Mouse (Mus musculus): ENCODE results near the gene Tprn. TPM values are rescaled to one million over a fixed set of nuclear protein-coding genes. Genes with fewer than 3 reads are reported as not detected.
A peak's percentile ranks its signal among the peaks of the same experiment; 100 is the strongest.

Gene Tprn
- polyA plus RNA-seq, 1 experiment, result 10.2 TPM

DNA sequence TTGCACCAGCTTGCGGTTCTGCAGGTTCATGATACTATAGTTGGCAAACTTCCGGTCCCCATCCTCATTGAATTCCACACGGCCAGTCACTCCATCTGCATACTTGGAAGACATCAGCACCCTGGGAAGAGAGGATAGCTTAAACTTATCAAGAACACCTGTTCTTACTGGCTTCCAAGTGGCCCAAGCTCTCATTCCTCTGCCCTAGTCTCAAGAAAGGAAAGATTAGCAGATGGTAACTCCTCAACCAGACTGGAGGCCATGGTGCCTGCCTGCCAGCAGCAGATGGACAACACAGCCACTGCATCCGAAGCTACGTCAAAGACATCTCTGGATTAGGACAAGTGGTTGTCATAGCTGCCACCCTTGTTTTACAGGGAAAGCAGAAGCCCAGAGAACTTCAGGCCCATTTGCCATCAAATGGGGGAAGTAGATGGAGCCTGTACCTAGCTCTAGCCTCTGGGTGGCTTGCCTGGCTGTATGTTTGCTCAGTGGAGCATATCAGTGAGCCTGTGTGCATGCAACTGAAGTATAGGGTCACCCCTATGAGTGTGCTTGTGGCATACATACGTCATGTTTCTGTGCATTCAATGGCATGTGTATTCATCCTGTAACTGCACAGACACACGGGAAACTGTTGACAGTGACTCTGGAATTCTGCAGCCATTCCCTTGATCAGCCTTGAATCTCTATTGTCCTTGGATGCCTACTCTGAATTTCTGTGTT lies 41.7 kb downstream of the Tprn start:
- TF ChIP-seq CTCF (IDR thresholded peaks at IDR 0.05; ENCODE audit: low read depth, low read length) (no peak), POLR2A (IDR thresholded peaks at IDR 0.05; ENCODE audit: borderline replicate concordance, low read depth, low read length) (no peak)
- H3K27ac ChIP-seq (ENCODE audit: insufficient read depth, low read depth, low read length), result no peak overlapping the region
- H3K4me3 ChIP-seq (ENCODE audit: insufficient read depth, low read length), result peak overlapping the region; percentile 12
- H3K4me1 ChIP-seq (ENCODE audit: control insufficient read depth, insufficient read depth, low read length), result 0 out of 2 replicates have a peak, but pooled peaks cover 2% of the 10 kb centered on the region

DNA sequence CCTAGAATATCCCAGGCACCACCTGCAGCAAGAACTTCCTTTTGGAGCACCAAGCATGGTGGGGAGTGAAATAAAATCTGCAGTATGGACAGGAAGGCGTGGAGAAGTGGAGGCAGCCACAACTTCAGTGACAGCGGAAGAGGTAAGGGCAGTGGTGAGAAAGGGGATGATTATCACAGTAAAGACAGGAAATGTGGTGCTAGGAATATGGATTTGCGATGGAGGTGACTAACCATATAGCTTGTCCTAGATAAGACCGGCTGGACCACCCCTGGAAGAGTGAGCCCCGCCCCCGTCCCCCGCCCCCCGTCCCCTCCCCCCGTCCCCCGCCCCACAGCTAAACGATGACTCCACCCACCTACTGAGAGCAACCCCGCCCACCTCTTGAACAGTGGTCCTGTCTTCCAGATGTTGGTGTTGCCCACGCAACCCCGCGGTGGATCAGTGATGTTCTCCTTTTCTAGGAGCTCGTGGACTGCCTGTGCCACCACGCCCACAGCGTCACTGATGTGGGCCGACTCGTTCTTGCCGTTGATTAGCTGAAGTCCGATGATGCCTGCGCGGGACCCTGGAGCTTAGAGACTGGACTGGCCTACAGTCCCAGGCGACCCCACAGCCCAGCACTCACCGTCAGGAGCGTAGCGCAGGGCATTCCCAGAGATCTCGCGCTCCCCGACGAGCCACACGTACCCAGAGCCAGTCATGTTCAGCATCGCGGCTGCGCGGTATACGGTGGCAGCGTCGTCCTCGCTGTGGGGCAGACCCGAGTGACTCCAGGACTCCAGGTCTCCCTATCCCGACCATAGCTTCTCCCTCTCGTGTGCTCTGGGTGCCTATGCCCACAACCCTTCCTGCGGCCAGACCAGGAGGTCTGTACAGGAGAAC lies 42.5 kb downstream of the Tprn start:
- Histone ChIP-seq H3K27ac (ENCODE audit: insufficient read depth, low read depth, low read length) (no peak overlapping the region), H3K4me3 (ENCODE audit: insufficient read depth, low read length) (peak overlapping the region; percentile 59), H3K4me1 (ENCODE audit: control insufficient read depth, insufficient read depth, low read length) (0 out of 2 replicates have a peak, but pooled peaks cover 2% of the 10 kb centered on the region)
- TF ChIP-seq CTCF (IDR thresholded peaks at IDR 0.05; ENCODE audit: low read depth, low read length) (no peak), POLR2A (IDR thresholded peaks at IDR 0.05; ENCODE audit: borderline replicate concordance, low read depth, low read length) (no peak)

DNA sequence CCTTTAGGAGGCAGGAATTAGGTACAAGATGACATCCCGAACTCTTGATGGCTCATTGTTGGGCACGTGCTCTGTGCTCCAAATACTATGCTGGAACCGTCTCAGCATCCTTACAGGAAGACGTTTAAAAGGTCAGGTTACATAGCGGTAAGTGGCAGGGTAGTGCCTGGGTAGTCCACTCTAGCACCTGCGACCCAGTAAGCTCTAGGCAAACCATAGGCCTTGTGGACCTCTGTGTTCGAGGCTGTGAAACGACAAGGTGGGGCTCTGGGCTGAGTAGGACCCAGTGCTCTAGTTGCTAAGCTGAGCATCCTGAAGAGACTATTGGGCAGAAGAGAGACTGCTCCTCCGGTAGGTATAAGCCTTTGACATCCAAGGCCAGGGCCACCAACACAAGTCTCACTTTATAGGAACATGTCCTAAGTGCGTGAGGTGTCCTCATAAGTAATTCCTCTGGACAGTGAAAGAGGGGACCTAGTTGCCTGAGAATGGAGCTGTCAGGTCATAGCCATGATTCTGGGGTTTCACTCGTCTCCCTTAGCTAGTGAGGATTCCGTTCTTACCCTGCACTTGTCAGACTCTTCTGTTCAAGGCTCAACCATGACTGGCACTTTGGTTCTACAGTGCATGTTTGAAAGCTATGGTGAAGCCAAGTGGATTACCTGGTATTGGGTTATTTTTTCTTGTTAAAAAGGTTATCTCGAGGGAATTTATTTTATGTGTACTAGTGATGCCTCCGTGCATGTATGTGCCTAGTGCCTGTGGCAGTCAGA lies 43.4 kb downstream of the Tprn start:
- 0 out of 2 replicates have a peak, but pooled peaks cover 2% of the 10 kb centered on the region for H3K4me1 ChIP-seq (ENCODE audit: control insufficient read depth, insufficient read depth, low read length)
- no peak for TF ChIP-seq POLR2A (IDR thresholded peaks at IDR 0.05; ENCODE audit: borderline replicate concordance, low read depth, low read length)
- TF ChIP-seq CTCF (IDR thresholded peaks at IDR 0.05; ENCODE audit: low read depth, low read length), result no peak

DNA sequence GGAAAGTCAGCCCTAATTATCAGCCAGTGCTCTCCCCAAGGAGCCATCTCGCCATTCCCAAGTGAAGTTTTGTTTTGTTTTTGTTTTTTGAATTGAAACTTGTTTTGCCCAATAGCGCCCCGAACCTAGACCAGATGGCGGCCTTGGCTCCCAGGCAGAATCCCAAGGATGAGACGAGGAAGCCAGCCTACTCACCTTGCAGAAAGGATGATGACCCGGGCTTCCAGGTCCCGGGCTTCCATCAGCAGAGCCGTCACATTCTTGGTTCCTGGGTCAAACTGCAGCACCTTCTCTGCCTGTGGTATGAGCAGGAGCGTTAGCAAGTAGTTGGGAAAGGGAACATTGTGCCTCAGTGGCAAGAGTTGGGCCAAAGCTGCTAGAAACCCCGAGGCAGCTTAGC lies 47.8 kb downstream of the Tprn start:
- Histone ChIP-seq H3K4me1 (ENCODE audit: control insufficient read depth, insufficient read depth, low read length) (0 out of 2 replicates have a peak, but pooled peaks cover 2% of the 10 kb centered on the region), H3K27ac (ENCODE audit: insufficient read depth, low read depth, low read length) (no peak overlapping the region), H3K4me3 (ENCODE audit: insufficient read depth, low read length) (no peak overlapping the region)
- TF ChIP-seq POLR2A (IDR thresholded peaks at IDR 0.05; ENCODE audit: borderline replicate concordance, low read depth, low read length) (no peak), CTCF (IDR thresholded peaks at IDR 0.05; ENCODE audit: low read depth, low read length) (no peak)

More for the DNA sequence above, 43.4 kb downstream of the Tprn start:
- Histone ChIP-seq H3K27ac (ENCODE audit: insufficient read depth, low read depth, low read length) (no peak overlapping the region), H3K4me3 (ENCODE audit: insufficient read depth, low read length) (peak overlapping the region; percentile 59)

DNA sequence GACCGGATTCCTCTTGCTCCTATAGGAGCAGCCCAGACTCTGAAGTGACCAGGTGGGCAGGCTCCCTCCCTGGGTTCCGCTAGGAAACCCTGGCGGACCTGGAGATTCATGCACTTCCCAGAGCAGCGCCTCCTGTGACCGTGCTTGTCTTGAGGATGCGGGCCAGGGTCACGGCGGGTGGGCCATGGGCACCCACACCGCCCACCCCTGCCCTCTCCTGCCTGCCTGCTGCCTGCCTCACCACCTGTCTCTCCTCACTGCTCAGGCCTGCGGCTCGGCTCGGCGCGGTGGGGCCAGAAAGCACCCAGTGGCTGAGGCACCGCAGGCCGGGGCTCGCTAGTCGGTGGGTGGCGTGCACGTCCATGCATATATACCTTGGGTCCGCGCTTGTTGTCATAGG lies 48.6 kb downstream of the Tprn start:
- TF ChIP-seq CTCF (IDR thresholded peaks at IDR 0.05; ENCODE audit: low read depth, low read length) (no peak), POLR2A (IDR thresholded peaks at IDR 0.05; ENCODE audit: borderline replicate concordance, low read depth, low read length) (no peak)
- no peaks in the 10 kb centered on the region for H3K4me1 ChIP-seq (ENCODE audit: control insufficient read depth, insufficient read depth, low read length)
- no peak overlapping the region for H3K27ac ChIP-seq (ENCODE audit: insufficient read depth, low read depth, low read length)
- no peak overlapping the region for H3K4me3 ChIP-seq (ENCODE audit: insufficient read depth, low read length)

DNA sequence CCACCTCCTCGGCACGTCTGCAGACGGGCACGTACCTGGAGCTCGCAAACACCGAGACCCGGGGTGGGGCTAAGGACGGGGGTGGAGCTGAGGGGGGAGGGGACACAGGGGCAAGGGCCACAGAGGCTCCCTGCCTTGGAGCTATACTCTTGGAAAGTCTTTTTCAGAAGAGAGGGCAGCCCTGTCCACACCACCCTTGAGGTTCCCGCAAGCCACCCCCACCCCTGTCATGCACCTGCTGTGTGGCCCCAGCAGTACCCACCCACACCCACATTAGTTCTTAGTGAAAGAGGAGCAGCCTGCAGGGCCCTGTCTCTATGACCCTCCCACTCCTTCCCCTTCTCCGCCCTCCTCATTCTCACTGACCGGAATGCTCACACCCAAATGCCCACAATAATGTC lies 49.1 kb downstream of the Tprn start:
- Histone ChIP-seq H3K27ac (ENCODE audit: insufficient read depth, low read depth, low read length) (no peak overlapping the region), H3K4me3 (ENCODE audit: insufficient read depth, low read length) (no peak overlapping the region), H3K4me1 (ENCODE audit: control insufficient read depth, insufficient read depth, low read length) (no peaks in the 10 kb centered on the region)
- TF ChIP-seq CTCF (IDR thresholded peaks at IDR 0.05; ENCODE audit: low read depth, low read length) (no peak), POLR2A (IDR thresholded peaks at IDR 0.05; ENCODE audit: borderline replicate concordance, low read depth, low read length) (no peak)

DNA sequence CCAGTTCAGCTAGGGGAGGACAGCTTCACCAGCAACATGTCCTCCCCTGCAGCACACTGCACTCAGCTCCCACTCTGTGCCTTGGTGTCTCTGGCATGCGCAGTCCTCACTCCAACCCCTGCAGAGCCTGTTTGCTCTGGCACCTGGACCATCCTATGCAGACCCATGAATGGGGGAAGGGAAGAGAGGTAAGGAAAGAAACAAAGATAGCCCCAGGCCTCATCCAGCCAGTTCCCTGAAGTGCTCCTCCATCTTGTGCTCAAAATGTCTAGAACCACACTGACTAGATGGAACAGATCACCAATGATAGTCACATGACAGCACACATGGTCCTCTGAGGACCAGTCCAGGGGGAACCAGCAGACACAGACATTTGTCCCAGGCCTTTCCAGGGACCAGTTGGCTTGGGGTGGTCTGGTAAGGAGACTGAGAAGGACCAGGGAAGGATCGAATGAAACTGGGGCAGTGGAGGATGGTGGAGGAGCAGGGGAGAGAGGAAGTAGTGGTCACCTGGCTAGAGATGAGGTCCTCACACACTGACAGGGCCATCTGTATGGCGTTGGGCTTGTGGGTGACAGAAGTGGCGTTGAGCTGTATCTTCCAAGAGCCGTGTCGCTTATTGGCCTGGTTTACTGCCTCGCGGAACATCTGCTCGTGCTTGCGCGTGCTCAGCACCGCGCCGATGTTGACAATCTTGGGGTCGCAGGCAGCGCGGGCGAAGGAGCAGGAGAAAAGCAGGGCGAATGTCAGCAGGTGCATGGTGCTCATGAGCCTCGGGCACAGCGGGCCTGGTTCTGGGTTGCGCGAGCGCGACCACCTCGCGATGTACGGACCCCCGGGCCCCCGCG lies 55.9 kb downstream of the Tprn start:
- TF ChIP-seq CTCF (IDR thresholded peaks at IDR 0.05; ENCODE audit: low read depth, low read length), result no peak
- no peak for TF ChIP-seq POLR2A (IDR thresholded peaks at IDR 0.05; ENCODE audit: borderline replicate concordance, low read depth, low read length)
- no peak overlapping the region for H3K27ac ChIP-seq (ENCODE audit: insufficient read depth, low read depth, low read length)
- no peak overlapping the region for H3K4me3 ChIP-seq (ENCODE audit: insufficient read depth, low read length)
- H3K4me1 ChIP-seq (ENCODE audit: control insufficient read depth, insufficient read depth, low read length), result no peaks in the 10 kb centered on the region

DNA sequence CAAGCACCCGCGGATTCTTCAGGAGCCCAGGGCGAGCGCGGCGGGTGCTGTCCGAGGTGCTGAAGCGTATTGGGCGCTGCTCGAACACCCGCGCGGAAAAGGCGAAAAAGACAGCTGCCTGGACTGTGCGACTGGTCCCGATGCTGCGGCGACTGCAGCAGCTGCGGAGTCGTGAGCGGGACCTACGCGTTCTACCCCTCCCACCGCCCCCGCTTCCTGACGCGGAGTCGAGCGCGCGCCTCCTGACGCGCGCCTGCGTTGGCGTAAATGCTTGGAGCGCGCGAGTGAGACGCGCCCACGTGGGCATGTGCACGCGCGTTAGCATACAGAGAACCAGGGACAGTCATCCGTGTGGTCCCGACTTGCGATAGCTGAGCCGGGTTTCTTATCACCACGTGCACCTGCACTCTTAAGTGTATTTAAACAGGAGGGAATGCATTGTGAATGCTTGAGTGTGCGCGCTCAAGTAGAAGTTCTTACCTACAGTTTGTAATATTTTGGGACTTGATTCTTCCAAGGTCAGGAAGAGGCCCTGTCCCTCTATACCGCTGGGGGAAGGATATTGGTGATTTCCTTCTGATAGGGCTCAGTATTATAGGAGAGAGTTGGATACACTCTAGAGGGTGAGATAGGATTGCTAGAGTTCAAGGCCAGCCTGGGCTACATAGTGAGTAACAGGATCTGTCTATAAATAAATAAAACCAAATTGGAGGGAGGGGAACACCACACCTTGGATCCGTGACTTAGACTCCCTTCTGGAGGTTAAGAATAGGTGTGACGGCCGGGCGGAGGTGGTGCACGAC lies 56.8 kb downstream of the Tprn start, which contains the start of gene Grin1:
Gene Grin1 (minus strand): TSS at position 217 of the 803 bp plus-strand sequence.
- Histone ChIP-seq H3K27ac (ENCODE audit: insufficient read depth, low read depth, low read length) (no peak within 1 kb of the TSS), H3K4me1 (ENCODE audit: control insufficient read depth, insufficient read depth, low read length) (no peaks in the 10 kb centered on the region), H3K4me3 (ENCODE audit: insufficient read depth, low read length) (peak within 1 kb of the TSS; percentile 30)
- TF ChIP-seq POLR2A (IDR thresholded peaks at IDR 0.05; ENCODE audit: borderline replicate concordance, low read depth, low read length), result no peak
- TF ChIP-seq CTCF (IDR thresholded peaks at IDR 0.05; ENCODE audit: low read depth, low read length), result no peak

Other genes with a start within 250 kb of the Tprn start
- gene Nsmf, start 208.3 kb upstream of the Tprn start, polyA plus RNA-seq (2012; ENCODE audit: insufficient read depth, insufficient read length, missing spikeins), result 14.4 and 18.0 TPM in 2 replicates
- gene Entpd8, start 182.3 kb upstream of the Tprn start, polyA plus RNA-seq (2012; ENCODE audit: insufficient read depth, insufficient read length, missing spikeins), result not detected in 2 replicates
- not detected in 2 replicates for gene Noxa1, start 167.5 kb upstream of the Tprn start, polyA plus RNA-seq (2012; ENCODE audit: insufficient read depth, insufficient read length, missing spikeins)
- gene Nrarp, start 81.9 kb upstream of the Tprn start, polyA plus RNA-seq (2012; ENCODE audit: insufficient read depth, insufficient read length, missing spikeins), result not detected in 2 replicates
- gene Tor4a, start 65.7 kb upstream of the Tprn start, polyA plus RNA-seq (2012; ENCODE audit: insufficient read depth, insufficient read length, missing spikeins), result 72.2 and 73.2 TPM in 2 replicates
- 33.3 and 35.7 TPM in 2 replicates for gene Nelfb, start 51.1 kb upstream of the Tprn start, polyA plus RNA-seq (2012; ENCODE audit: insufficient read depth, insufficient read length, missing spikeins)
- not detected in 2 replicates for gene Stpg3, start 48.0 kb upstream of the Tprn start, polyA plus RNA-seq (2012; ENCODE audit: insufficient read depth, insufficient read length, missing spikeins)
- not detected in 2 replicates for gene Fam166a, start 43.9 kb upstream of the Tprn start, polyA plus RNA-seq (2012; ENCODE audit: insufficient read depth, insufficient read length, missing spikeins)
- 124 and 135 TPM in 2 replicates for gene Tubb4b, start 37.9 kb upstream of the Tprn start, polyA plus RNA-seq (2012; ENCODE audit: insufficient read depth, insufficient read length, missing spikeins)
- gene Slc34a3, start 28.3 kb upstream of the Tprn start, polyA plus RNA-seq (2012; ENCODE audit: insufficient read depth, insufficient read length, missing spikeins), result not detected in 2 replicates
- not detected in 2 replicates for gene Rnf224, start 25.8 kb upstream of the Tprn start, polyA plus RNA-seq (2012; ENCODE audit: insufficient read depth, insufficient read length, missing spikeins)
- 0.66 TPM in 1 of 2 replicates, not detected in the other for gene Rnf208, start 20.4 kb upstream of the Tprn start, polyA plus RNA-seq (2012; ENCODE audit: insufficient read depth, insufficient read length, missing spikeins)
- gene Cysrt1, start 20.2 kb upstream of the Tprn start, polyA plus RNA-seq (2012; ENCODE audit: insufficient read depth, insufficient read length, missing spikeins), result not detected in 2 replicates
- gene AL732309.1, start 15.8 kb upstream of the Tprn start, polyA plus RNA-seq (2012; ENCODE audit: insufficient read depth, insufficient read length, missing spikeins), result 1.3 and 6.1 TPM in 2 replicates
- gene Tmem203, start 7.2 kb upstream of the Tprn start, polyA plus RNA-seq (2012; ENCODE audit: insufficient read depth, insufficient read length, missing spikeins), result 18.1 and 20.4 TPM in 2 replicates
- gene Ssna1, start 9.8 kb downstream of the Tprn start, polyA plus RNA-seq (2012; ENCODE audit: insufficient read depth, insufficient read length, missing spikeins), result 55.1 and 59.7 TPM in 2 replicates
- gene Anapc2, start 9.9 kb downstream of the Tprn start, polyA plus RNA-seq (2012; ENCODE audit: insufficient read depth, insufficient read length, missing spikeins), result 84.0 and 89.6 TPM in 2 replicates
- gene Tmem210, start 25.5 kb downstream of the Tprn start, polyA plus RNA-seq (2012; ENCODE audit: insufficient read depth, insufficient read length, missing spikeins), result not detected in 2 replicates
- gene Lrrc26, start 27.3 kb downstream of the Tprn start, polyA plus RNA-seq (2012; ENCODE audit: insufficient read depth, insufficient read length, missing spikeins), result not detected in 2 replicates
- gene Grin1, start 56.6 kb downstream of the Tprn start, polyA plus RNA-seq (2012; ENCODE audit: insufficient read depth, insufficient read length, missing spikeins), result 0.79 TPM in 1 of 2 replicates, not detected in the other
- 36.1 and 43.5 TPM in 2 replicates for gene Man1b1, start 69.7 kb downstream of the Tprn start, polyA plus RNA-seq (2012; ENCODE audit: insufficient read depth, insufficient read length, missing spikeins)
- gene Dpp7, start 93.7 kb downstream of the Tprn start, polyA plus RNA-seq (2012; ENCODE audit: insufficient read depth, insufficient read length, missing spikeins), result 93.4 and 99.0 TPM in 2 replicates
- 175 and 203 TPM in 2 replicates for gene Uap1l1, start 103.1 kb downstream of the Tprn start, polyA plus RNA-seq (2012; ENCODE audit: insufficient read depth, insufficient read length, missing spikeins)
- gene Sapcd2, start 109.7 kb downstream of the Tprn start, polyA plus RNA-seq (2012; ENCODE audit: insufficient read depth, insufficient read length, missing spikeins), result 7.2 and 8.0 TPM in 2 replicates
- not detected in 2 replicates for gene Entpd2, start 133.3 kb downstream of the Tprn start, polyA plus RNA-seq (2012; ENCODE audit: insufficient read depth, insufficient read length, missing spikeins)
- gene Npdc1, start 136.7 kb downstream of the Tprn start, polyA plus RNA-seq (2012; ENCODE audit: insufficient read depth, insufficient read length, missing spikeins), result 5.0 and 6.6 TPM in 2 replicates
- gene Fut7, start 160.6 kb downstream of the Tprn start, polyA plus RNA-seq (2012; ENCODE audit: insufficient read depth, insufficient read length, missing spikeins), result 9.5 and 9.6 TPM in 2 replicates
- 14.9 and 16.4 TPM in 2 replicates for gene Abca2, start 166.1 kb downstream of the Tprn start, polyA plus RNA-seq (2012; ENCODE audit: insufficient read depth, insufficient read length, missing spikeins)
- not detected in 2 replicates for gene Clic3, start 194.2 kb downstream of the Tprn start, polyA plus RNA-seq (2012; ENCODE audit: insufficient read depth, insufficient read length, missing spikeins)
- 22.4 and 26.2 TPM in 2 replicates for gene Paxx, start 198.5 kb downstream of the Tprn start, polyA plus RNA-seq (2012; ENCODE audit: insufficient read depth, insufficient read length, missing spikeins)
- gene Ptgds, start 207.4 kb downstream of the Tprn start, polyA plus RNA-seq (2012; ENCODE audit: insufficient read depth, insufficient read length, missing spikeins), result not detected in 2 replicates
- not detected in 2 replicates for gene Lcn12, start 231.3 kb downstream of the Tprn start, polyA plus RNA-seq (2012; ENCODE audit: insufficient read depth, insufficient read length, missing spikeins)
- gene Fbxw5, start 238.1 kb downstream of the Tprn start, polyA plus RNA-seq (2012; ENCODE audit: insufficient read depth, insufficient read length, missing spikeins), result 35.0 and 35.4 TPM in 2 replicates
- gene C8g, start 239.1 kb downstream of the Tprn start, polyA plus RNA-seq (2012; ENCODE audit: insufficient read depth, insufficient read length, missing spikeins), result 1.8 TPM in 1 of 2 replicates, not detected in the other